Mouse (Mus musculus): Measurements from ENCODE around the gene Slc27a3.
A peak's percentile ranks its signal among the peaks of the same experiment; 100 is the strongest.

Slc27a3 gene

GRCm38 (mm10) chr3:90389511-90390490 lies at the start of gene Slc27a3:
Slc27a3 (minus strand) TSS chr3:90389938.
- DNase-seq (ENCODE audit: low spot score in 2 of 2), result peak; percentile 19 to 36

- no peak for DNase-seq (ENCODE audit: low spot score in 2 of 2)
Measured at GRCm38 (mm10) chr3:90437131-90437530, 47.4 kb upstream of the Slc27a3 start.

- DNase-seq (ENCODE audit: low spot score in 2 of 2), result no peak
Measured at GRCm38 (mm10) chr3:90434073-90434730, 44.5 kb upstream of the Slc27a3 start.

GRCm38 (mm10) chr3:90433381-90434020 lies 43.8 kb upstream of the Slc27a3 start, which contains the start of gene Ints3:
Ints3 (minus strand) TSS chr3:90433622.
- peak; percentile 100 for DNase-seq (ENCODE audit: low spot score in 2 of 2)

GRCm38 (mm10) chr3:90432811-90433219 lies 43.1 kb upstream of the Slc27a3 start:
- DNase-seq (ENCODE audit: low spot score in 2 of 2), result no peak

- no peak for DNase-seq (ENCODE audit: low spot score in 2 of 2)
Measured at GRCm38 (mm10) chr3:90432348-90432747, 42.6 kb upstream of the Slc27a3 start.

- no peak for DNase-seq (ENCODE audit: low spot score in 2 of 2)
Measured at GRCm38 (mm10) chr3:90429576-90429975, 39.8 kb upstream of the Slc27a3 start.

- DNase-seq (ENCODE audit: low spot score in 2 of 2), result no peak
Measured at GRCm38 (mm10) chr3:90428186-90428585, 38.4 kb upstream of the Slc27a3 start.

- no peak for DNase-seq (ENCODE audit: low spot score in 2 of 2)
Measured at GRCm38 (mm10) chr3:90427574-90427973, 37.8 kb upstream of the Slc27a3 start.

GRCm38 (mm10) chr3:90425499-90425898 lies 35.8 kb upstream of the Slc27a3 start:
- DNase-seq (ENCODE audit: low spot score in 2 of 2), result no peak

- DNase-seq (ENCODE audit: low spot score in 2 of 2), result no peak
Measured at GRCm38 (mm10) chr3:90423549-90423948, 33.8 kb upstream of the Slc27a3 start.

GRCm38 (mm10) chr3:90420696-90421095 lies 31.0 kb upstream of the Slc27a3 start:
- no peak for DNase-seq (ENCODE audit: low spot score in 2 of 2)

GRCm38 (mm10) chr3:90413011-90413396 lies 23.3 kb upstream of the Slc27a3 start:
- DNase-seq (ENCODE audit: low spot score in 2 of 2), result no peak

- peak; percentile 58 to 71 for DNase-seq (ENCODE audit: low spot score in 2 of 2)
Measured at GRCm38 (mm10) chr3:90412312-90413010, 22.7 kb upstream of the Slc27a3 start.

- no peak for DNase-seq (ENCODE audit: low spot score in 2 of 2)
Measured at GRCm38 (mm10) chr3:90408721-90409120, 19.0 kb upstream of the Slc27a3 start.

- DNase-seq (ENCODE audit: low spot score in 2 of 2), result no peak
Measured at GRCm38 (mm10) chr3:90406414-90406813, 16.7 kb upstream of the Slc27a3 start.

- DNase-seq (ENCODE audit: low spot score in 2 of 2), result no peak
Measured at GRCm38 (mm10) chr3:90404609-90405008, 14.9 kb upstream of the Slc27a3 start.

- no peak for DNase-seq (ENCODE audit: low spot score in 2 of 2)
Measured at GRCm38 (mm10) chr3:90404121-90404520, 14.4 kb upstream of the Slc27a3 start.

GRCm38 (mm10) chr3:90400993-90401392 lies 11.3 kb upstream of the Slc27a3 start:
- no peak for DNase-seq (ENCODE audit: low spot score in 2 of 2)

GRCm38 (mm10) chr3:90395629-90396028 lies 5.9 kb upstream of the Slc27a3 start:
- DNase-seq (ENCODE audit: low spot score in 2 of 2), result no peak

GRCm38 (mm10) chr3:90392661-90393060 lies 2.9 kb upstream of the Slc27a3 start:
- DNase-seq (ENCODE audit: low spot score in 2 of 2), result no peak

GRCm38 (mm10) chr3:90391941-90392340 lies 2.2 kb upstream of the Slc27a3 start:
- no peak for DNase-seq (ENCODE audit: low spot score in 2 of 2)
